Mouse (Mus musculus): ENCODE data around the gene Olfr718-ps1. TPM values are rescaled to one million over a fixed set of nuclear protein-coding genes. Genes with fewer than 3 reads are reported as not detected.

Gene Olfr718-ps1
- total RNA-seq, 2 experiments from 2014 or later, result 0.07 TPM; not detected in 1

DNA sequence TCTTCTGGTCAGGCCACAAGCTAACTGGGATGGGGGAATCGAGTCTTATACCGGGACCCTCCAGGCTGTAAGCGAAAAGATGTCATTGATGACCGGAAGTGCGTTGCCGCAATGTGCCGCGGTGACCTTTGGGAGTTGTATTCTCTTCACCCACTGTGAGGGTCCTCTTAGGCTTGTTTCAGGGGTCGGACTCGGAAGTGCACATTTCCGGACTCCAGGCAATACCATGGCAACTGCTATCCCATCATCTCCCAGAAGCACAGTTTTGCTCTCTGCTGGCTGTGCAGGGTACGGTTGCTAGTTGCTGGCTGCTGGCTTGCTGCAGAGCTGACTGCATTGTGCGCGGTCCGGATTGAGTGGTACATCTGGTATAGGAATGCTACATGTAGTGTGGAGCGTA is 18.3 kb downstream of the Olfr718-ps1 start:
- no peak for DNase-seq

DNA sequence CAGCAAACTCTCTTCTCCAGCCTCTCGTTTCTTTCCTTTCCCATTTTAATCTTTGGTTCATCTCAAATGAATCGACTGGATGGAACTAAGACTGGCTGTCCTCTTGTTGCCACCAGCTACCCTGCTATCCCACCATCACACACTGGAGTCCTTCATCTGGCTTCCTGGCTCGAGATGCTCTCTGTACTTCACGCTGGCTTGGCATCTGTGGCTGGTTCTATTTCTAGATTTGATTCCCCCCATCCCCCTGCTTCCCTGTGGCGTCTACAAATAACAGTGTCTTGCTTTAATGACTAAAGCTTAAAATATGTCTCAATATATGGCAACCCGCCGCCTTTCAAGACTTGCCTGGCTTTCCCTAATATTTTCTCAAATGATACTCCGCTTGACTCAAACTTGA is 19.5 kb downstream of the Olfr718-ps1 start:
- no peak for DNase-seq

DNA sequence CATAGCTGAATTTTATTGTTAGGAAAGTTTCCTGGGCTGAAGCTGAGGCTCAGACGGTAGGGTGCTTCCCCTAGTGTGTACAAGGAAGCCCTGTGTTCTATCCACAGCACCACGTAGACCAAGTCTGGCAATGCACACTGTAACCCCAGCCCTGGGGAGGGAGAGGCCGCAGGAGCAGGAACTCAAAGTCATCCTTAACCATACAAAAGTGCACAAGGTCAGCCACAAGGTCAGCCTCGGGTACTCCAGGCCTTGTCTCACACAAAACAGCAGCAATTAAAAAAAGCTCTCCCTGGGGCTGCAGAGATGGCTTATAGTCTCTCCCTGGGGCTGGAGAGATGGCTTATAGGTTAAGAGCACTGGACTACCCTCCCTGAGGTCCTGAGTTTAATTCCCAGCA is 20.5 kb downstream of the Olfr718-ps1 start:
- peak in 1 of 2 experiments; percentile 22 for DNase-seq

DNA sequence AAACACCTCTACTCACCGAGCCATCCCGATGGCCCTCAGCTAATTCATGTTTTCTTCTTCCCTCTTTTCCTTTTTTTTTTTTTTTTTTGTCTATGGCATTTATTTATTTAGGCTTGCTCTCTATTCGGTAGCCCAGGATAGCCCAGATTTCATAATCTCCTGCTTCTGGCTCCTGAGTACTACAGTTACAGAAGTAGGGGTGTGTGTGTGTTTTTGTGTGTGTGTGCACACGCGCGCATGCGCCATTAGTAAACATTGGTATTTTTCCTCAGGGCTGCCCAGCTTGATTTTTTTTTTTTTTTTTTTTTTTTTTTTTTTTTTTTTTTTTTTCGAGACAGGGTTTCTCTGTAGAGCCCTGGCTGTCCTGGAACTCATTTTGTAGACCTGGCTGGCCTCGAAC is 21.3 kb downstream of the Olfr718-ps1 start:
- DNase-seq, result no peak

DNA sequence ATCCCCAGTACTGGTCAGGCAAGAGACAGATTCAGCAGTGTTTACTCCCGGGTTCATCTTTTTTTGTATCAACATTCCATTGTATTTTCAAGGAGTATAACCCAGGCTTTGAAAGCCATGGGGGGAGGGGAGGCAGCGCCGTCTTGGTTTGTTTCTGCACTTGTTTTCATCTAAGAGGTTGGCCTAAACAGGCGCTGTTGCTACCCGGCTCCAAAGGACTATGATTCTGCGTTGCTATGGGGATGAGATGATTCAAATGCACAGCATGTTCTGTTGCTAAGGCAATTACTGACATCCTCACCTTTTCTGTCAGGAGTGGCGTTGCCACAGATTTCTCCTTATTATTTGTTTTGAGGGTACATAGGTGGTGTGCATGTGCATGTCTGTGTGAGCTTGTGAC is 21.8 kb downstream of the Olfr718-ps1 start:
- DNase-seq, result no peak

DNA sequence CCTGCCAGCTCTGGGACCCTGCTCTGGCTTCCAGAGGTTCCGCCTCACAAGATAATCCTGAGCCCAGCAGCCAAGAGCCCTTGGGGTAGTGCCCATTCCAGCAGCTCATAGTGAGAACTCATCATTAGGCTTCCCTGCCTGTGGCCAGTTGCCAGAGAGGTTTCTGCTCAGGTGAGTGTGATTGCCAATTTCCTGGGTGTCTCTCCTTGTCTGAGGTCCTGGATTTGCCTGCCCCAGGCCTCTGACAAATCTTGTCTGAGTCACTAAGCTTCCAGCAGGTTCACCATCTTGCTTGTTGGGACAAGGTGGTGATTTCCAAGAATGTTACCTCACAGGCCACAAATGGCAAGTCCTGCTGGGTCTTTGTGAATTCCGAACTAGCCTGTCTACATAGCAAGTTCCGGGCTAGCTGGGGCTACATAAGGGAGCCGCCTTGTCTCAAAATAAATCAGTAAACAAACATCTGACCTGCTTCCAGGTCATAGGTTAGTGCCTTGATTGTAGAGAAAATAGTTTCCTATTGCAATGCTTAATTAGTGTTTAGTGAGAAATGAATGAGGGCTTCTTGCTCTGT is 22.5 kb downstream of the Olfr718-ps1 start:
- DNase-seq, result no peak

DNA sequence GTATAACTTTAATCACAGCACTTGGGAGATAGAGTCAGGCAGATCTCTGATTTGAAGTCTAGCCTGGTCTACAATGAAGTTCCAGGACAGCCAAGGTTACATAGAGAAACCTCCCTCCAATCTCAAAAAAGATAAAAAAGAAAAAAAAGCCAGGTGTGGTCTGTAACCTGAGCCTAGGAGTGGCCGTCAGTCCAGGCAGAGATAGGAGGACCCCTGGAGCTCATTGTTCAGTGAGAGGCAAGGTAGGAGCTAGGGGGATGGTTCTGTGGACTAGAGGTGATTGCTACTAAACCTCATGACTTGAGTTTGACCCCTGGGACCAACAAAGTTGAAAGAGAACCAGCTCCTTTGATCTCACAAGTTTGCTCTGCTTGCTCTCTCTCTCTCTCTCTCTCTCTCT is 24.7 kb downstream of the Olfr718-ps1 start:
- no peak for DNase-seq

DNA sequence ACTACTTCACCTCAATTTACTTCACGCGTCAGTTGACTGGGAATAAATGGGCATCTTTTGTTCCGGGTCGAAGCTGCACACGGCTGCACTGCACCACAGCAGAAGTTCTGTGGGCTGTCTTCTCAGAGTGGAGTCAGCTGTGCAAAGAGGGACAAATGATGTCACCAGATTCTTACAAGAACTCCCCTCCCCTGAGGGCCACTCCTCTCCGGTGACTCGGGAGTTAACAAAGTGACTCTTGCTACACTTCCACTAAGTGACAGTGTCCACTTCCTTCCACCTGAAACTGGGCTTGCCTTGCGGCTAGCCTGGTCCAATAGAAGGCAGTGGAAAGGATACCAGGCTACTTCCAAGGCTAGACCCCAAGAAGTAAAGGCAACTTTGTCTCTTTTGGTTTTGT is 25.3 kb downstream of the Olfr718-ps1 start:
- DNase-seq, result no peak

DNA sequence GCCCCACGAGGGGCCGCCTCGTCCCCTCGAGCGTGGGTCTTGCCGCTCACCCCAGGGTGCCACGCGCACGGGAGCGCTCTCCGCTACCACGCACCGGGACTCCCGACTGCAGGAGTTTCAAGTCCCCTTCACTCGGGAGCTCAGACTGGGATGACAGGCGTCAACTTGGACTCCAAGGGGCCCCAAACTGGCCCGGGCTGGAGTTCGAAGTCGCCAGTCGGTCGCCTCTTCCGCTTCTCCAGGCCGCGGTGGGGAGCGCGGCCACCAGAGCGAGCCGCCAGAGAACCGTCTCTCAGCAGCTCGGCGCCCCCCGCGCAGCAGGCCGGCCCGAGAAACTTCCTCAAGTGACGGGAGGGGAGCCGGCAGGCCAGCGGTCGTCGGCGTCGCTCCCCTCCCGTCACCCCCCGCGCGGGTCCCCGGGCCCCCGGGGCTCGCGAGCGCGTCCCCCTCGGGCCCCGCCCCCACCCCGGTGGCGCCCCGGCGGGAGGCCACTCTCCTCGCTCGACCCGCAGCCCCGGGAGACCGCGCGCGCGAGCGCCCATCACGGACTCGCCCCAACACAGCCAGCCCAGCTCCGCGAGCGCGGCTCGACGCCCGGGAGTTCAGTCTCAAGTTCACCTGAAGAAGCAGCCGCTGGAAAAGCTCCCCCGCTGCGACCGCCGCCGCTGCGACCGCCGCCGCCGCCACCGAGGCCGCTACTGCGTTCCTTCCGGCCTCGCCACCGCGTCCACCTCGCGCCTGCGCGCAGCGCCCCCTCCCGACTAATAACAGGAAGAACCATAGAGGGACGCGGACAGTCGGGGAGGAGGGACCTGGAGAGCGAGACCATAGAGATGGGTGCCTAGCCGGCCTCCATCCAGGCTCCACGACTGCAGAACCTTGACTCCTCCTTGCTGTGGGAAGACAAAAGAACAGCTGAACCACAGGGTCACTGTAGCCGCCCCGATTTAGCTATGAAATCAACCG is 34.8 kb downstream of the Olfr718-ps1 start, which contains the start of gene Rnf216:
Gene Rnf216 (minus strand): TSS at position 714 of the 966 bp plus-strand sequence.
- DNase-seq, result peak; percentile 96

DNA sequence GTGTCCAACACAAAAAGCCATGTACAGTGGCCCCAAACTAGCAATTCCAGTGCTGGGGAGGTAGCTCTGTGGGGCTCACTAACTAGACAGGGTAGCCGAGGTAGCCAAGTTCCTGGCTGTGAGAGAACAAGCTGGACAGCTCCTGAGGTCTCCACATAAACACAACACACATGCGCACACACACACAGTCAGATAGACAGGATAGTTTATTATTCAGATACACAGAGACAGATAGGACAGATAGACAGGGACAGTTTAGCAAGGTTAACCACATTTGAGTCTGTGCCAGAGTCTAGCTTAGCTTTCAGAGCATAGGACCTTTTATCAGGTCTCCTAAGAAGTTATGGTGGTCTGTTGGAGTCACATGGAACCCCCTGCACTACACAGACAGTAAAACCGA is 40.5 kb downstream of the Olfr718-ps1 start:
- DNase-seq, result peak; percentile 7 to 14

DNA sequence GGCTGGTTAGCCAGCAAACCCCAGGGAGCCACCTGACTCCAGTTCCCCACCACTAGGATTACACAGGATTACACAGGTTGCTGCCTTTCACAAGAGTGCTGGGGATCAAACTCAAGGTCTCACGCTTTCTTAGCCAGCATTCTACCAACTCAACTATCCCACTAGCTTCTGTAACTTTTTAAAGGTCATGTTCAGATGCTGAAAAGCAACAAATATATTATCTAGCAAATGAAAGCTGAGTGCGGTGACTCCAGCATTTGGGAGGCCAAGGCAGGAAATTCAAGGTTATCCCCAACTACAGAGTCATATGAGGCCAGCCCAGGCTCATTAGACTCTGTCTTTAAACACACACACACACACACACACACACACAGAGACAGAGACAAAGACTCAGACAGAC is 44.1 kb downstream of the Olfr718-ps1 start:
- DNase-seq, result peak; percentile 39 to 53

DNA sequence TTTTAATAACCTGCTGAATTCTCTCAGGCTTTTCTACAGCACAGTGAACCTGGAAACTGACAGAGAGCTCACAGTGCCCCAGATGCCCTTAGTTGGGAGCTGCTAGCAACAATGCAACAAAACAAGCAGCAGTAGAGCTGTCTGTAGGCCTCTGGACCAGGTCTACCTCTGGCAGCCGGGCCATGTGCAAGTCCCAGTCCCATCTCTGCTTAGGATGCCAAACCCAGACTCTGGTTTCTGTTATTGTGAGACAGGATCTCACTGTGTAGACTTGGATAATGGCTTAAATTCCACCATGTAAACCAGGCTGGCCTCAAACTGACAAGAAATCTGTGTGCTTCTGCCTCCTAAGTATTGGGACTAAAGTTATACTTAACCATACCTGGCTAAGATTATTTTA is 45.8 kb downstream of the Olfr718-ps1 start:
- DNase-seq, result no peak

DNA sequence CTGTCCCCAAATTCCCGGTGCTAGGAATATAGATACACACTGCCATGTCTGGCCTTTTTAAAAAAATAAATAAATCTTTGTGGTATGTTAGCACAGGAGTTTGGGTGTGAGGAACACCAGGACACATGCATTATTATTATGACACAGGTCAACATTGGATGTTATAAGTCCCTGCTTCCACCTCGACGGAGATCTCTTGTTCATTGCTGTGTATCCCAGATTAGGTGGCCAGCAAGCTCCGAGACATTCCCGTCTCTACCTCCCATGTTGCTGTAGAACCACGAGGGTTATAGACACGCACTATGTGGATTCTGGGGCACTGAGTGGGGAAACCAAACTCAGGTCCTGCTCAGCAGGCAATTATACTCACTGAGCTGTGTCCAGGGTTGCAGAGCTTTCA is 52.1 kb downstream of the Olfr718-ps1 start:
- DNase-seq, result no peak

DNA sequence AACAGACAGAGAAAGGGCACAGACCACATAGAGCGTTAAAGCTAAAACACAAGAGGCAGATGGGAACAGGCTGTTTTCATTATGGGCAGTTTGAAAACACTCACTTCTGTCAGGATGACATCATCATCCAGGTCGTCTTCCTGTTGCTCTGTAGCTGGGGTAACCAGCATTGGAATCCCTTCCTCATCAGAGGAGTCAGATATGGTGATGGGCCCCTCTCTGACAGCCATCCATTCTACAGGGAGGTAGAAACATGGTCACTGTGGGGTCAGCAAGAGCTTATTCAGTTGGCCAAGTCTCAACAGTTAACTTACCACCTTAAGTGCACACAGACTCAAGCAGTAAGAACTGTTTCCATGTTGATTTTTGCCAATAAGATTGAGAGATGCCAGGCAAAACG is 54.5 kb downstream of the Olfr718-ps1 start:
- DNase-seq, result no peak

DNA sequence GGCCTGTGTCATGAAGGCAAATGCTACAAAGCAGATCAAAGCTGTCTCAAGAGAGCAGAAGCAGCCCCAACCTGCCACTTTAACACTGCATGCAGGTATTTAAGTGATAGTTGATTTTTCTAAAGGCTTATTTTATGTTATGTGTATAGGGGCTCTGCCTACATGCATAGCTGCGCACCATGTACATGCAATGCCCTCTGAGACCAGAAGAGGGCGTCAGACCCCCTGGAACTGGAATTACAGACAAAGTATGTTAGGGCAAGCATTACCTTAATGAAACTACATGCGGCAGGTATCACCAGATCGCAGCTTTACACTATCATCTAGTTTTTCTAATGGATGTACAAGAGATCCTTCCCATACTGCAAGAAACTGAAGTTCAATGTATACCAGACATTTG is 62.5 kb downstream of the Olfr718-ps1 start:
- peak; percentile 67 to 68 for DNase-seq

Small RNA genes lying within 50 kb of the gene (microRNA-seq; reads per million reads assigned to microRNA genes)
- not detected for gene Gm44405

Other genes starting within 250 kb of the Olfr718-ps1 start
- gene Actb, start 240.8 kb downstream of the Olfr718-ps1 start, total RNA-seq (2021), result 1,000 to 10,000 TPM; 3,336 to 3,351 TPM
- 10 to 100 TPM; 33.6 to 42.0 TPM for gene Fscn1, start 187.2 kb downstream of the Olfr718-ps1 start, total RNA-seq (2021)
- 10 to 100 TPM; 38.4 to 48.7 TPM for gene Rnf216, start 34.6 kb downstream of the Olfr718-ps1 start, total RNA-seq (2021)
- 10 to 100 TPM; 11.3 to 11.7 TPM for gene Rbak, start 33.2 kb upstream of the Olfr718-ps1 start, total RNA-seq (2021)
- not detected for gene Spdye4b, start 33.4 kb upstream of the Olfr718-ps1 start, total RNA-seq (2021)
- gene Spdye4a, start 79.3 kb upstream of the Olfr718-ps1 start, total RNA-seq (2021), result not detected
- gene Zfp12, start 87.6 kb upstream of the Olfr718-ps1 start, total RNA-seq (2021), result 10 to 100 TPM; 22.2 to 22.9 TPM
- 1 to 10 TPM; 5.2 to 9.7 TPM for gene Zfp316, start 122.4 kb upstream of the Olfr718-ps1 start, total RNA-seq (2021)
- gene Zfp853, start 146.0 kb upstream of the Olfr718-ps1 start, total RNA-seq (2021), result under 1 TPM; 0.36 to 0.40 TPM
- 10 to 100 TPM; 24.2 to 33.2 TPM for gene E130309D02Rik, start 167.8 kb upstream of the Olfr718-ps1 start, total RNA-seq (2021)
- 10 to 100 TPM; 54.7 to 60.4 TPM for gene Zdhhc4, start 181.7 kb upstream of the Olfr718-ps1 start, total RNA-seq (2021)
- under 1 TPM; 0.20 to 0.30 TPM for gene Grid2ip, start 209.8 kb upstream of the Olfr718-ps1 start, total RNA-seq (2021)